Mouse (Mus musculus) liver, embryonic 13.5 days (tissue): Measurements from ENCODE around the gene Tbx2. TPM values are rescaled to one million over a fixed set of nuclear protein-coding genes. Genes with fewer than 3 reads are reported as not detected.
A peak's percentile ranks its signal among the peaks of the same experiment; 100 is the strongest.

Experiments
- ATAC-seq: fragments of 200-750 bp; cut with Nextera tagmentation; 2 replicates; pipeline ENCODE4 v1.8.0; 2017; ENCODE audit warnings: low read depth, mild to moderate bottlenecking, moderate number of reproducible peaks, moderate library complexity
- DNase-seq: peaks from one replicate; pipeline ENCODE4 v3.0.0; 2022
- H3K27ac ChIP-seq: fragments of 300-500 bp; sonication (generic); 2 replicates; pipeline ENCODE4 v1.5.1; 2015; ENCODE audit warnings: moderate library complexity, mild to moderate bottlenecking, inconsistent platforms
- H3K27me3 ChIP-seq: fragments of 300-500 bp; sonication (generic); 2 replicates; pipeline ENCODE4 v1.6.1; 2015; ENCODE audit warnings: mild to moderate bottlenecking, inconsistent platforms
- H3K36me3 ChIP-seq: fragments of 300-500 bp; sonication (generic); 2 replicates; pipeline ENCODE4 v1.6.1; 2015; ENCODE audit warnings: mild to moderate bottlenecking, inconsistent platforms
- H3K4me1 ChIP-seq: fragments of 300-500 bp; sonication (generic); replicated peaks from 2 replicates; pipeline ENCODE4 v1.6.1; 2015; ENCODE audit warnings: inconsistent platforms
- H3K4me2 ChIP-seq: fragments of 300-500 bp; sonication (generic); 2 replicates; pipeline ENCODE4 v1.6.1; 2015; ENCODE audit warnings: inconsistent platforms, mild to moderate bottlenecking, moderate library complexity
- H3K4me3 ChIP-seq: fragments of 300-500 bp; sonication (generic); replicated peaks from 2 replicates; pipeline ENCODE4 v1.5.1; 2015; ENCODE audit warnings: mild to moderate bottlenecking, inconsistent platforms
- H3K9ac ChIP-seq: fragments of 300-500 bp; sonication (generic); 2 replicates; pipeline ENCODE4 v1.6.1; 2015; ENCODE audit warnings: mild to moderate bottlenecking, inconsistent platforms
- H3K9me3 ChIP-seq: fragments of 300-500 bp; sonication (generic); replicated peaks from 2 replicates; pipeline ENCODE4 v1.6.1; 2016; ENCODE audit warnings: inconsistent platforms
- WGBS: fragments of 180-500 bp; shearing (Covaris S2); methylation state at CpG from one replicate; pipeline ENCODE4 v1.1.7; 2015; ENCODE audit not compliant: insufficient replicate concordance; 5-methylcytosine and 5-hydroxymethylcytosine counted together
- polyA plus RNA-seq: library from polyadenylated mRNA; unstranded; fragments of >200 nt; fragmentation: Nextera tagmentation; extraction: Ambion mirVana; gene quantifications from 2 replicates; pipeline ENCODE4 v1.2.1, GENCODE M21; 2015

The Tbx2 gene
- 0.25 and 0.27 TPM in 2 replicates for polyA plus RNA-seq

DNA sequence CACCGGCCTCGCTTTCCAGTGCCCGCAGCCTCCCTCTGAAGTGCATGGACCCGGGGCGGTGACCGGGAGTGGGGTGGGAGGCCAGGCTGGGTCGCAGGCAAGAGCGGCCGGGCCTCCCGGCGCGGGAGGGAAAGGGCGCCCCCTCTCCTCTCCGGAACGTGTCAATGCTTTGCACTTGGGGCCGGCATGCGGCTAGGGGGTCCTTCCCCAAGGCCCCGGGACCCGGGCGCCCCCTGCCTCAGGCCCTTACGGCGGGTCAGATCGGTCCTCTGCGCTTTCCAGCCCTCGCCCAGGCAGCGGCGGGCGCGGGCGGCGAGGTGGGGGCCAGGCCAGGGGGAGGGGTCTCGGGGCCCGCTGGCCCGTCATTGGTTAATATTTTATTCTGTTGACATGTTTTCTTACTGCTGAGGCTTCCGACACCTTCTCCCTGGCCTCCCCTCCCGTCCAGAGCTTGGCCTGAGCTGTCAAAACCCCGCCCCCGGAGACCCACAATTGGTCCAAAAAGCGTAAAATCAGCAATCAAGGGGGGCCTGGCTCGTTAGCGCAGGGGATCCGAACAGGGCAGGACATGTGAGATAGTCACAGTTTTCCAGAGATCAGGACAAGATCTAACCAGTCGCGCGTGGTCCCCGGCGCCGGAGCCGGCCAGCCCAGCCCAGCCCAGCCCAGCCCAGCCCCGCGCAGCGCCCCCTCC lies at the start of gene Tbx2:
Gene Tbx2, plus strand, starts transcription at position 321 of the 694 bp plus-strand sequence.
- Histone ChIP-seq H3K9ac (peak within 1 kb of the TSS; percentile 50), H3K36me3 (no peaks in the 10 kb centered on the region), H3K27ac (no peak within 1 kb of the TSS; the same call in 1 of the 2 replicates), H3K4me3 (peak within 1 kb of the TSS; percentile 53), H3K9me3 (no peaks in the 10 kb centered on the region), H3K4me2 (peak within 1 kb of the TSS; percentile 66), H3K4me1 (peaks cover 45% of the 10 kb centered on the region), H3K27me3 (peaks cover 100% of the 10 kb centered on the region)
- WGBS = 2% methylated on average over 47 of the region's 52 CpGs
- no peak for DNase-seq
- peak; percentile 24; the same call in 1 of the 2 replicates for ATAC-seq

GRCm38 (mm10) chr11:85786113-85786718 lies 46.1 kb upstream of the Tbx2 start:
- no peak for ATAC-seq
- Histone ChIP-seq H3K27ac (no peak overlapping the region), H3K4me3 (no peak overlapping the region), H3K27me3 (peaks cover 52% of the 10 kb centered on the region), H3K9ac (no peak overlapping the region), H3K36me3 (no peaks in the 10 kb centered on the region), H3K4me2 (no peak overlapping the region), H3K9me3 (no peaks in the 10 kb centered on the region), H3K4me1 (peaks cover 36% of the 10 kb centered on the region)
- DNase-seq = no peak
- WGBS = 66% methylated on average over 3 of the region's 3 CpGs

DNA sequence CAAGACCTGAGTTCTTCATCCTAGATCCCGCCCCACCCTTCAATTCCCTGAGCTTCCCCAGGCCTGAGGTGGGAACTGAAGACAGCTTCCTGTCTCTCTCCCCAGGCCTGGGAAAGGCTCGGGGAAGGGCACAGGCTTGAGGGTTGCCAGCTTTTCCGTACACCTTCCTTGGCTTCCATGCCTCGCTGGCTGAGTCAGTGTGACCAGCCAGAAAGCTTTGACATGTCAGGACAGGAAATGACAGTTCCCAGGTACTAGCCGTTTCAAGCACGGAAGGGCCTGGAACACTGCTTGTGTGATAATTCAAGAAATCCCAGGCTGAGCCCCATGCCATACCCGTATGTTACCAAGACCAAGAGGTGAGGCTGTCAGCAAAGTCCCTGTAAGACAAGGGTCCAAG lies 42.6 kb upstream of the Tbx2 start:
- H3K9me3 ChIP-seq = no peaks in the 10 kb centered on the region
- WGBS = 63% methylated on average over 7 of the region's 7 CpGs
- H3K27me3 ChIP-seq = peaks cover 21% of the 10 kb centered on the region
- H3K27ac ChIP-seq = peak overlapping the region; percentile 95
- peaks cover 69% of the 10 kb centered on the region for H3K4me1 ChIP-seq
- peak overlapping the region; percentile 45 for H3K4me3 ChIP-seq
- peak overlapping the region; percentile 75 for H3K4me2 ChIP-seq
- no peak for DNase-seq
- no peaks in the 10 kb centered on the region for H3K36me3 ChIP-seq
- H3K9ac ChIP-seq = peak overlapping the region; percentile 72
- ATAC-seq = peak; percentile 24; the same call in 1 of the 2 replicates

DNA sequence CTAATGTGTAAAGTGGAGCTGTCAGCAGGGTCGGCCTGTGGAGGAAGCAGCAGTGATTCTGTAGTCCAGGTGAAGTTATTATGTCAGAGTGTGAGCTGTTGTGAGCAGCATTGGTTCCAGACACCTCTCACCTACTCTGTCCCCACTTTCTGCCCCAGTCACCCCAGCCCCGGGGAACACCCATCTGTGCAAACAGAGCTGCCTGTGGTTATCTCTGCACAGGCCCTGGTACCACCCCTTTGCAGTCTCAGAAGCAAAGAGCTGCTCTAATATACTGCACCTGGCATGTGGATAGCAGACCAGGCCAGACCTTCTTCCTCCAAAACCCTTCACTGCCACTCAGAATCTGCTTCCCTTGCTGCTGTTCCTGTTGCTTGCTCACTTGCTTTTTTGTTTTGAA lies 42.1 kb upstream of the Tbx2 start:
- H3K27me3 ChIP-seq = peaks cover 15% of the 10 kb centered on the region
- WGBS = 25% methylated on average over 2 of the region's 2 CpGs
- peak; percentile 83 for DNase-seq
- no peaks in the 10 kb centered on the region for H3K36me3 ChIP-seq
- peak overlapping the region; percentile 75 for H3K4me2 ChIP-seq
- ATAC-seq = peak; percentile 99
- H3K9ac ChIP-seq = peak overlapping the region; percentile 72
- peaks cover 67% of the 10 kb centered on the region for H3K4me1 ChIP-seq
- H3K9me3 ChIP-seq = no peaks in the 10 kb centered on the region
- H3K27ac ChIP-seq = peak overlapping the region; percentile 95
- peak overlapping the region; percentile 45 for H3K4me3 ChIP-seq

DNA sequence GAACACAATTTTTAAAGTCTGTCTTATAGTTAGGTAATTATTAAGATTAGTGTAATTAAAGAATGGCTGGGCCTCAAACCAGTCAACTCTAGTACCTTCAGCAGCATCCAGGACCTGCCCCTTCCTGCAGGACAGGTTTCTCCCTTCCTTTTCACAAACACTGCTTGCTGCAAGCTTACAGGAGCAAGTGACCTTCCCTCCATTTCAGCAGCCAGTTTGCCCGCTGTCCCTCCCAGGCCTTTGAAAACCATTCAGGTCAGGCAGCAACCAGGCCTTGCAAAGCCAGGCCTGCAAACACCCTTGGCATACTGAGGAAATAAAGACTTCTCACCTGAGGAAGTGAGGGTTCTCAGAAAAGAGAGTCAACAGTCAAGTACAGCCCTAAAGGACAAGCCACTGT lies 41.1 kb upstream of the Tbx2 start:
- H3K36me3 ChIP-seq = no peaks in the 10 kb centered on the region
- WGBS = 83% methylated on average over 1 of the region's 1 CpGs
- peak overlapping the region; percentile 57 for H3K9ac ChIP-seq
- peaks cover 62% of the 10 kb centered on the region for H3K4me1 ChIP-seq
- H3K27me3 ChIP-seq = peaks cover 11% of the 10 kb centered on the region
- no peak for DNase-seq
- ATAC-seq = no peak
- H3K4me2 ChIP-seq = no peak overlapping the region
- peak overlapping the region; percentile 95 for H3K27ac ChIP-seq
- H3K9me3 ChIP-seq = no peaks in the 10 kb centered on the region
- H3K4me3 ChIP-seq = no peak overlapping the region

DNA sequence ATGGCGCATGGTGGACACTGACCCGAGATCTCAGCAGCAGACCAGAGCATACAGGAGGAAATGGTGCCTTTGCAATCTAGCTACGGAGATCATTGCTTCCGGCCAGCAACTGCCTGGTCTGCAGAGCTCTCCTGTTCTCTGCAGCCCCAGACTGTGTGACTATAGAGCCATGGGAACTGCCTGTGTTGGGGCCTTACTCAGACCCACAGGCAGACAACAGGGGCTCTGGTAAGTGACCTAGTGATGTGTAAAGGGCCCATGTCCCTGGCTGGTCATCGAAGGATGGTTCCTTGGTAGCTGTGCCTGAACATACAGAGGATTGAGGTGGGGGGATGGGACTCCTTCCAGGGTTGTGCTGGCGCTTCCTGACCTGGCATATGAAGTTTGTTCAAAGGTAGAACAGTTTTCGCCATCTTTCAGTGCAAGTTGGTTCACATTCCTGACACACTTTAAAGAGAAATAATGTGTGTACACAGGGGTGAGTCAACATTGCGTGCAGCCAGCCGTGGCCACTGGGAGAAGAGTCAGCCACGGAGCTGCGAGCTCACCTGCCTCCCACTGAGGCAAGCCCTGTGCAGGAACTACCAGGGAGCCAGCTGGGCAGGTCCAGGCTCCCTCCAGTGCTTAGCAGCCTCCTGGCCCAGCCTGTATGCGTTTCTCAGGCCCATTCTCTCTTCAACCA lies 39.7 kb upstream of the Tbx2 start:
- H3K27ac ChIP-seq = peak overlapping the region; percentile 95

DNA sequence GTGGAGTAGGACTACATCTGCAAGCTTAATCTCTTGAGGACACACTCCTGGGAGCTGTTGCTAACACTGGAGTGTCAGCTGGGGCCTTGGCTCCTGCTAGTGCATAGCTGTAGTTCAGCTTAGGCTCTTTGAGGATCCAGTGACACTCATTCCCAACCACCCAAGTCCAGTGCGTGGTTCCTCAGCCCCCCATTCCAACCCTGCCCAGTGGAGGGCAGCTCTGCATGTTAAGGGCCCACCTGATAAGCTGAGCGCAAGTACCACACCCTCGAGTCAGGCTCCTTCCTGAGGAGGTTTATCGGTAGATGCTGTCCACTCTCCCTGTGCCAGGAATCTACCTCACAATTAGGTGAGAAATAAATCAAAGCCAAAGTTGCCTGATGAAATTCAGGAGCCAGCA lies 32.9 kb upstream of the Tbx2 start:
- Histone ChIP-seq H3K4me1 (peaks cover 66% of the 10 kb centered on the region), H3K4me2 (peak overlapping the region; percentile 72), H3K27ac (peak overlapping the region; percentile 98), H3K36me3 (peaks cover 4% of the 10 kb centered on the region; the same call in 1 of the 2 replicates), H3K27me3 (peaks cover 42% of the 10 kb centered on the region), H3K4me3 (peak overlapping the region; percentile 45), H3K9me3 (no peaks in the 10 kb centered on the region), H3K9ac (peak overlapping the region; percentile 63)
- 15% methylated on average over 4 of the region's 4 CpGs for WGBS
- ATAC-seq (peak; percentile 73), DNase-seq (peak; percentile 66)

More for the DNA sequence above, 39.7 kb upstream of the Tbx2 start:
- Histone ChIP-seq H3K4me2 (no peak overlapping the region), H3K4me3 (no peak overlapping the region), H3K9ac (no peak overlapping the region), H3K4me1 (peaks cover 62% of the 10 kb centered on the region), H3K27me3 (peaks cover 16% of the 10 kb centered on the region), H3K9me3 (no peaks in the 10 kb centered on the region), H3K36me3 (no peaks in the 10 kb centered on the region)
- DNase-seq (no peak), ATAC-seq (no peak)
- 73% methylated on average over 12 of the region's 12 CpGs for WGBS

- H3K4me1 ChIP-seq = peaks cover 69% of the 10 kb centered on the region
- peak overlapping the region; percentile 98 for H3K27ac ChIP-seq
Measured at GRCm38 (mm10) chr11:85799856-85800255, 32.5 kb upstream of the Tbx2 start.

GRCm38 (mm10) chr11:85800380-85800779 lies 32.0 kb upstream of the Tbx2 start:
- H3K36me3 ChIP-seq = peaks cover 4% of the 10 kb centered on the region; the same call in 1 of the 2 replicates
- H3K4me2 ChIP-seq = peak overlapping the region; percentile 72
- ATAC-seq (no peak), DNase-seq (no peak)
- H3K9me3 ChIP-seq = no peaks in the 10 kb centered on the region
- H3K9ac ChIP-seq = peak overlapping the region; percentile 63
- peaks cover 75% of the 10 kb centered on the region for H3K4me1 ChIP-seq
- peaks cover 42% of the 10 kb centered on the region for H3K27me3 ChIP-seq
- peak overlapping the region; percentile 98 for H3K27ac ChIP-seq
- H3K4me3 ChIP-seq = peak overlapping the region; percentile 45
- 73% methylated on average over 11 of the region's 11 CpGs for WGBS

More at GRCm38 (mm10) chr11:85799856-85800255, 32.5 kb upstream of the Tbx2 start:
- ATAC-seq (peak; percentile 71), DNase-seq (peak; percentile 67)
- H3K9me3 ChIP-seq = no peaks in the 10 kb centered on the region
- peak overlapping the region; percentile 45 for H3K4me3 ChIP-seq
- 7% methylated on average over 19 of the region's 19 CpGs for WGBS
- H3K4me2 ChIP-seq = peak overlapping the region; percentile 72
- peak overlapping the region; percentile 63 for H3K9ac ChIP-seq
- peaks cover 42% of the 10 kb centered on the region for H3K27me3 ChIP-seq
- H3K36me3 ChIP-seq = peaks cover 4% of the 10 kb centered on the region; the same call in 1 of the 2 replicates

GRCm38 (mm10) chr11:85804048-85804447 lies 28.3 kb upstream of the Tbx2 start:
- Histone ChIP-seq H3K36me3 (no peaks in the 10 kb centered on the region), H3K9ac (peak overlapping the region; percentile 68), H3K27me3 (peaks cover 12% of the 10 kb centered on the region), H3K4me3 (peak overlapping the region; percentile 45), H3K4me1 (peaks cover 70% of the 10 kb centered on the region), H3K9me3 (no peaks in the 10 kb centered on the region), H3K27ac (peak overlapping the region; percentile 98), H3K4me2 (peak overlapping the region; percentile 67)
- WGBS = 8% methylated on average over 5 of the region's 5 CpGs
- peak; percentile 84 for DNase-seq
- ATAC-seq = peak; percentile 94

GRCm38 (mm10) chr11:85805779-85806178 lies 26.6 kb upstream of the Tbx2 start:
- Histone ChIP-seq H3K9ac (peak overlapping the region; percentile 28; the same call in 1 of the 2 replicates), H3K4me1 (peaks cover 53% of the 10 kb centered on the region), H3K4me3 (no peak overlapping the region), H3K27me3 (peaks cover 7% of the 10 kb centered on the region), H3K27ac (peak overlapping the region; percentile 98), H3K36me3 (no peaks in the 10 kb centered on the region), H3K9me3 (no peaks in the 10 kb centered on the region), H3K4me2 (no peak overlapping the region)
- ATAC-seq = no peak
- WGBS = 59% methylated on average over 1 of the region's 1 CpGs
- DNase-seq = no peak
